Comparison of ENCODE assay signal across 15 mouse cellular contexts in the genomic region with DNA sequence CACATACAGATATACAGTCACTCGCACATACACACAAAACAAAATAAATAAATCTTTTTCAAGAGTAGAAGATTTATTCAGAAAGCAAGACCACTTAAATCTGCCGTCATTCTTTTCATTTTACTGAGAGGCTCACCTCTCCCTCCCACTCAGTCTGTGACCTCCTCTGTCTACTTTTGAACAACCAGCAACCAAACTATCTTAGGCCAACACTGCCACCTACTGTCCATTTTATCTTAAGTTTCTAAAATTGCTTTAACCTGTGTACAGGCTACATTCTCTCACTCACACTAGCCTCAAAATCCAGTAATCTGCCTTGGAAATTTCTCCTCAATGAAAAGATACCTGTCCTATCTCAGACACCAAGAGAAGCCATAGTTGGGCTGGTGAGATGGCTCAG. TPM values are rescaled to one million over a fixed set of nuclear protein-coding genes. Genes with fewer than 3 reads are reported as not detected.
A peak's percentile ranks its signal among the peaks of the same experiment; 100 is the strongest.
DNase-seq lines count a peak whose midpoint lies in the region; ATAC-seq and TF ChIP-seq lines count a peak whose summit lies in the region.
"Had no signal": no experiment of that assay in that cellular context is flagged by ENCODE, and none has a peak within 500 bp of the region (broad histone marks: within the 10 kb centered on the region; RNA-seq: fewer than 3 reads in every experiment).

No protein-coding gene starts in this region.

- H3K9me3 ChIP-seq in midbrain, postnatal 0 days (ENCODE audit: low read length), result no peaks in the 10 kb centered on the region
- no peaks in the 10 kb centered on the region for H3K9me3 ChIP-seq in midbrain, embryonic 16.5 days (replicated peaks; ENCODE audit: control insufficient read depth, low read length, poor library complexity, severe bottlenecking)
- H3K9me3 ChIP-seq: lung, embryonic 15.5 days had no signal

- no peaks in the 10 kb centered on the region for H3K27me3 ChIP-seq in midbrain, postnatal 0 days (ENCODE audit: insufficient read depth, low read length)
- no peaks in the 10 kb centered on the region for H3K27me3 ChIP-seq in midbrain, embryonic 16.5 days (ENCODE audit: control insufficient read depth, insufficient read depth, low read depth, low read length)
- H3K27me3 ChIP-seq: lung, embryonic 15.5 days had no signal

- no peak overlapping the region for H3K4me2 ChIP-seq in midbrain, postnatal 0 days (ENCODE audit: low read depth, low read length, poor library complexity, severe bottlenecking)
- H3K4me2 ChIP-seq in midbrain, embryonic 16.5 days (ENCODE audit: low read length), result no peak overlapping the region
- H3K4me2 ChIP-seq: lung, embryonic 15.5 days had no signal

- intact Hi-C loops in gastrocnemius, adult 2 months (cut with DNase I), result no loop called here

- H3K27ac ChIP-seq in gastrocnemius, adult 2 months, result no peak overlapping the region
- no peak overlapping the region for H3K27ac ChIP-seq in midbrain, postnatal 0 days (ENCODE audit: low read depth, low read length)
- H3K27ac ChIP-seq in midbrain, embryonic 16.5 days (ENCODE audit: low read length), result no peak overlapping the region
- H3K27ac ChIP-seq: forebrain, embryonic 10.5 days; lung, embryonic 15.5 days had no signal

- no peak overlapping the region for H3K9ac ChIP-seq in midbrain, postnatal 0 days (replicated peaks; ENCODE audit: low read length, poor library complexity, severe bottlenecking)
- H3K9ac ChIP-seq in midbrain, embryonic 16.5 days (ENCODE audit: low read depth, low read length), result no peak overlapping the region
- H3K9ac ChIP-seq: lung, embryonic 15.5 days had no signal

- no peak for DNase-seq in gastrocnemius, adult 2 months
- no peak for DNase-seq in gastrocnemius, postnatal 4 days (ENCODE audit: low spot score in 2 of 2)
- DNase-seq in midbrain, postnatal 0 days (ENCODE audit: low spot score), result peak; percentile 17
- peak; percentile 53 for DNase-seq in embryo, embryonic 10.5 days (ENCODE audit: low spot score)
- DNase-seq in thymus, adult 18-20 months, result no peak
- DNase-seq in neural tube, embryonic 10.5 days (ENCODE audit: extremely low spot score, low spot score), result no peak
- DNase-seq in left cerebral cortex, adult 11 months (ENCODE audit: low spot score), result no peak
- DNase-seq: cerebellum, postnatal 25 days; heart, postnatal 4 days; left cerebral cortex, postnatal 4 days had no signal

- 0 out of 2 replicates have a peak, but pooled peaks have one; percentile 0 for TF ChIP-seq CTCF in gastrocnemius, adult 2 months (IDR thresholded peaks at IDR 0.05)
- peak; percentile 19; the same call in 1 of the 2 replicates for TF ChIP-seq CTCF in midbrain, postnatal 0 days (IDR thresholded peaks at IDR 0.05)

- H3K4me1 ChIP-seq in midbrain, postnatal 0 days (ENCODE audit: insufficient read depth, low read length), result no peaks in the 10 kb centered on the region
- no peaks in the 10 kb centered on the region for H3K4me1 ChIP-seq in midbrain, embryonic 16.5 days (ENCODE audit: control insufficient read depth, insufficient read depth, low read length)
- H3K4me1 ChIP-seq: forebrain, embryonic 10.5 days; lung, embryonic 15.5 days had no signal

- no peaks in the 10 kb centered on the region for H3K36me3 ChIP-seq in midbrain, postnatal 0 days (ENCODE audit: insufficient read depth, low read length)
- no peaks in the 10 kb centered on the region for H3K36me3 ChIP-seq in midbrain, embryonic 16.5 days (ENCODE audit: control insufficient read depth, insufficient read depth, low read length)
- H3K36me3 ChIP-seq: forebrain, embryonic 10.5 days; lung, embryonic 15.5 days had no signal

- ATAC-seq in midbrain, postnatal 0 days (ENCODE audit: low FRiP score), result no peak
- no peak for ATAC-seq in midbrain, embryonic 16.5 days

- H3K4me3 ChIP-seq in gastrocnemius, adult 2 months, result no peak overlapping the region
- H3K4me3 ChIP-seq in midbrain, postnatal 0 days (ENCODE audit: low read depth, low read length), result no peak overlapping the region
- H3K4me3 ChIP-seq in midbrain, embryonic 16.5 days (ENCODE audit: low read depth, low read length), result no peak overlapping the region
- H3K4me3 ChIP-seq: forebrain, embryonic 10.5 days; lung, embryonic 15.5 days had no signal

- WGBS in midbrain, postnatal 0 days, result 90% methylated on average over 2 of the region's 2 CpGs
- 80% methylated on average over 2 of the region's 2 CpGs for WGBS in midbrain, embryonic 16.5 days

RNA-seq across cellular contexts. Expression of a gene that starts 31.4 kb away (rescaled TPM):
- not detected for total RNA-seq in gastrocnemius, adult 2 months (2021)
- total RNA-seq in gastrocnemius, postnatal 4 days (2021), result not detected
- 34.6 and 34.8 TPM in 2 replicates for total RNA-seq in midbrain, postnatal 0 days (2014; rRNA removed)
- 13.0 and 14.4 TPM in 2 replicates for polyA plus RNA-seq in midbrain, postnatal 0 days (2015; fragmentation: Nextera tagmentation; extraction: Ambion mirVana)
- polyA plus RNA-seq in midbrain, embryonic 16.5 days (2015; fragmentation: Nextera tagmentation; extraction: Ambion mirVana), result 15.3 and 24.7 TPM in 2 replicates
- total RNA-seq: adrenal gland, postnatal 4 days; granulocyte monocyte progenitor cell, adult 5-6 weeks; heart, postnatal 4 days had no signal
- polyA plus RNA-seq: forebrain, embryonic 10.5 days; lung, embryonic 15.5 days had no signal

RNA-seq across cellular contexts. Expression of a gene that starts 40.8 kb away (rescaled TPM):
- total RNA-seq in gastrocnemius, adult 2 months (2021), result 10 to 100 TPM; 12.3 to 13.1 TPM
- 10 to 100 TPM; 46.0 to 48.5 TPM for total RNA-seq in gastrocnemius, postnatal 4 days (2021)
- 67.8 and 94.2 TPM in 2 replicates for total RNA-seq in midbrain, postnatal 0 days (2014; rRNA removed)
- 139 and 141 TPM in 2 replicates for polyA plus RNA-seq in midbrain, postnatal 0 days (2015; fragmentation: Nextera tagmentation; extraction: Ambion mirVana)
- polyA plus RNA-seq in midbrain, embryonic 16.5 days (2015; fragmentation: Nextera tagmentation; extraction: Ambion mirVana), result 201 and 213 TPM in 2 replicates

RNA-seq across cellular contexts. Expression of a gene that starts 41.3 kb away (rescaled TPM):
- total RNA-seq in gastrocnemius, adult 2 months (2021), result 1 to 10 TPM; 6.7 to 6.9 TPM
- 10 to 100 TPM; 14.7 to 18.3 TPM for total RNA-seq in gastrocnemius, postnatal 4 days (2021)
- total RNA-seq in midbrain, postnatal 0 days (2014; rRNA removed), result 10.9 and 14.9 TPM in 2 replicates
- 6.3 and 7.7 TPM in 2 replicates for polyA plus RNA-seq in midbrain, postnatal 0 days (2015; fragmentation: Nextera tagmentation; extraction: Ambion mirVana)
- polyA plus RNA-seq in midbrain, embryonic 16.5 days (2015; fragmentation: Nextera tagmentation; extraction: Ambion mirVana), result 10.1 and 11.8 TPM in 2 replicates

Comparison
In these comparisons a context has a peak if more than half of its experiments do, and no peak if none do; other contexts are left out.
1. DNase-seq: peak in midbrain, postnatal 0 days (single experiment) and embryo, embryonic 10.5 days (single experiment); none in gastrocnemius, adult 2 months (single experiment), gastrocnemius, postnatal 4 days (0 of 2), thymus, adult 18-20 months (0 of 2), neural tube, embryonic 10.5 days (single experiment) and left cerebral cortex, adult 11 months (single experiment).
2. RNA of a gene that starts 31.4 kb away (total RNA-seq): 34.6 to 34.8 TPM in midbrain, postnatal 0 days; not detected in gastrocnemius, adult 2 months and not detected in gastrocnemius, postnatal 4 days; every median in the first group is over 10 times any median in the second.